Mouse (Mus musculus): ENCODE measurements around the gene Gm9803. TPM values are rescaled to one million over a fixed set of nuclear protein-coding genes. Genes with fewer than 3 reads are reported as not detected.

The Gm9803 gene
- polyA plus RNA-seq, 1 experiment: 122 TPM

Other genes starting within 250 kb of the Gm9803 start
- 4.5 and 5.3 TPM in 2 replicates for gene Bend3, start 45.3 kb upstream of the Gm9803 start, polyA plus RNA-seq (2012; rRNA removed)
- 5.4 and 7.9 TPM in 2 replicates for gene 1700021F05Rik, start 16.9 kb downstream of the Gm9803 start, polyA plus RNA-seq (2012; rRNA removed)
- gene Cd24a, start 54.2 kb downstream of the Gm9803 start, polyA plus RNA-seq (2012; rRNA removed): 135 and 163 TPM in 2 replicates

Measured in gonadal fat pad, adult 2 months (tissue).